Mouse (Mus musculus) A20 (cell line): Measurements from ENCODE around the gene Actn4.

Source experiments
- DNase-seq: peaks from one replicate; pipeline ENCODE4 v3.0.0-alpha.2; 2011; ENCODE audit warnings: low read depth, low spot score

Gene Actn4

DNA sequence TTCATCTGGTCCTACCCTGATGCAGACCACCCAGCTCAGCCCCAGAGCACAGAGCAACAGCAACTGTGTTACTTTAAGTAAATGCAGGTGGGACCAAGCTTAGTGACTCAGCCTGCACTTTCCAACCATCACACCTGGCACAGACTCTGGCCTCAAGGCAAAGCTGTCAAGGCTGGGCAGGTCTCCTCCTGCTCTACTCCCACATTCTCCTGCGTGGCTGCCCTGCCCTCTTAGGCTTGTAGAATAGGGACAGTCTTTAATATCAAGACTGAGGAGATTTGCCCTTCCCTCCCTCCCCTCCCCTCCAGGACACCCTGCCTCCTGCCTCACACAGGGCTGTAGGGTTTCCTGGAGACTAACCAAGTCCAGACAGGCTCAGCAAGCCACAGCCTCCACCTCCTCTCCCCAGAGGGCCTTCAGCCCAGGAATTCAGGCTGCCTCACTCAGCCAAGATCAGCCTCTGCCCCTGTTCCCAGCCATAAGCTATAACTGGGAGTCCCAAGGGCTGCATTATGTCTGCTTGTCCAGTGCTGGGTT is 112.4 kb downstream of the Actn4 start:
- DNase-seq: no peak

DNA sequence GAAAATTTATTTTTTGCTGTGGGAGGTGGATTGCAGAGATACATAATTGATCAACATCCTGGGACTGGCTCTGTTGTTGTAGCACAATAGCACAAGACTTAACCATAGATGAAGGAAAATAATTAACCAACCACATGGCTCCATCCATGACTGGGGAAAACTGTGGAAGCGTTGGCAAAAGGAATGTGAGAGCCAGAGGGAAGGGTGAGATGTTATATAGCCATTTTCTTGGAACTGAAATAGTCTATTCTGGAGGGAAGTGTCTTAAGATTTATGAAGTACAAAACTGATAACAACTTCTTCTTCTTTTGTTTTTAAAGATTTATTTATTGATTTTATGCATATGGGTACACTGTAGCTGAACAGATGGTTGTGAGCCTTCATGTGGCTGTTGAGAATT is 114.9 kb downstream of the Actn4 start:
- DNase-seq: no peak
